Mouse (Mus musculus): ENCODE data around the gene 4930467E23Rik. TPM values are rescaled to one million over a fixed set of nuclear protein-coding genes. Genes with fewer than 3 reads are reported as not detected.
A peak's percentile ranks its signal among the peaks of the same experiment; 100 is the strongest.
"Not testable (repeated sequence)": the region's sequence is repeated elsewhere in the genome, so short reads cannot be mapped to it uniquely, and the experiment has no call there.

The 4930467E23Rik gene
- polyA plus RNA-seq (2012; rRNA removed) = 0.06 TPM in 1 of 2 replicates, not detected in the other

DNA sequence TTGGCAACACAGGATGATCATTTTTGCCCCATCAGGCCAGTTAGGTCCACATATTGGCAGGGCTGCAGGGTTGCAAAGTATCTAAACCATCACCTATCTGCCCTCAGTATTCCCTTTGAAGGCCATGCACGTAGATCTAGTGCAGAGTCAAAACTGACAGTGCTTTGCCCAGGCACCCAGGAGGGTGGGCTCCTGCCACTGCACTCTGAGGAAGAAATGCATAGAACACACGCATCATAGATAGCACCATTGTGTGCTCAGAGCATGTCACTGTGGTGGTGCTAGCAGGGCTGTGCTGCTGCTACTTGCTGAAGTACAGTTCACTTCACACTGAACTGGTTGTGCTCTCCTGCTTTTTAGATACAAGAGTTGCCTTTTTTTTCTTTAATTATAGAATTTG lies at the start of gene 4930467E23Rik:
TSS of gene 4930467E23Rik (plus strand) at position 301 of the 400 bp plus-strand sequence.
- DNase-seq (ENCODE audit: extremely low spot score in 1 of 2, low spot score in 1 of 2) = not testable (repeated sequence)

DNA sequence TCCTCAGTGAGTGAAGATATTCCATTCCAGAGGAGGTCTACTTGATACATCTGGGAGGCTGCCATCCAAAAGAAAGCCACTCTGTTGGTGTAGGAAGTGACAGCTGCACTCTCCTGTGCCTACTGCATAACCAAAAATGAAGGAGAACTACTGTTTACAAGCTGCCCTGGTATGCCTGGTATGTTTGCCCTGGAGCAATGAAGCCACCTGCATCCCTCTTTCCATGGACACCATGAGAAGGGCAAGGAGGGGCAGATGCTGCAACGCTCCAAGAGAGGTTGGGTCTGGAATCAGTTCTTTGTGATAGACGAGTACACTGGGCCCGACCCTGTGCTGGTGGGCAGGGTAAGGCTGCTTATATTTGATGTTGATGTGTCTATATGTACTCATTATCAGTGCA lies 47.1 kb upstream of the 4930467E23Rik start:
- not testable (repeated sequence) for DNase-seq (ENCODE audit: extremely low spot score in 1 of 2, low spot score in 1 of 2)

DNA sequence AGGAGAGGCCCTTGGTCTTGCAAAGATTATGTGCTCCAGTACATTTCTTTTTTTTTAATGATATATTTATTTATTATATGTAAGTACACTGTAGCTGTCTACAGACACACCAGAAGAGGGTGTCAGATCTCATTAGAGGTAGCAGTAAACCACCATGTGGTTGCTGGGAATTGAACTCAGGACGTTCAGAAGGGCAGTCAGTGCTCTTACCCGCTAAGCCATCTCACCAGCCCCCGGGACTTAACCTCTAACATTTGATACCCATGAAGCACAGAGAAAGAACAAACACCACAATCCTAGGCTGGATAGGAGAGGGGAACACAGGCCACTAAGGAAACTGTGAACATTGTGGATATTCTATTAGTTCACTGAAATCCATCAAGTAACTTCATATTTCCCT lies 43.9 kb upstream of the 4930467E23Rik start:
- DNase-seq (ENCODE audit: extremely low spot score in 1 of 2, low spot score in 1 of 2) = not testable (repeated sequence)

DNA sequence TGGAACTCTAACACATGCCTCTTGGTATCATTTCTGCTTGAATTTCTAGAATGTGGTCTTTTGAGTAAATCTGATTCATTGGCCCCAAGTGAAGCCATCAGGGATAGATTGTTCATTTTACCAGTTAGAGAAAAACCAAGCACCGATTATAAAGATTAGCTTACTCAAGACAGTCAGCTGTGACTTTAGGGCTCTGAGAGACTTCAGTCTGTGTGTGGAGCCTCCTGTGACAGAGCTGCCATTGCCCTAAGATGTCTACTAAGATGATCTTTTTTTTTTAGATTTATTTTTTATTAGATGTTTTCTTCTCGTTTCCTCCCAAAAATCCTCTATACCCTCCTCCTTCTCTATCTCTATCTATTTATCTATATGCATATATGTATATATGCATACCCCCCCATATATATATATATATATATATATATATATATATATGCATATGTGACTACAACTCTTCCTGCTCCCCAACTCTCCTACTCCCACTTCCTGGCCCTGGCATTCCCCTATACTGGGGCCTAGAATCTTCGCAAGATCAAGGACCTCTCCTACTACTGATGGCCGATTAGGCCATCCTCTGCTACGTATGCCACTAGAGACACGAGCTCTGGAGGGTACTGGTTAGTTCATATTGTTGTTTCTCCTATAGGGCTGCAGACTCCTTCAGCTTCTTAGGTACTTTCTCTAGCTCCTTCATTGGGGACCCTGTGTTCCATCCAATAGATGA lies 40.4 kb upstream of the 4930467E23Rik start:
- not testable (repeated sequence) for DNase-seq (ENCODE audit: extremely low spot score in 1 of 2, low spot score in 1 of 2)

DNA sequence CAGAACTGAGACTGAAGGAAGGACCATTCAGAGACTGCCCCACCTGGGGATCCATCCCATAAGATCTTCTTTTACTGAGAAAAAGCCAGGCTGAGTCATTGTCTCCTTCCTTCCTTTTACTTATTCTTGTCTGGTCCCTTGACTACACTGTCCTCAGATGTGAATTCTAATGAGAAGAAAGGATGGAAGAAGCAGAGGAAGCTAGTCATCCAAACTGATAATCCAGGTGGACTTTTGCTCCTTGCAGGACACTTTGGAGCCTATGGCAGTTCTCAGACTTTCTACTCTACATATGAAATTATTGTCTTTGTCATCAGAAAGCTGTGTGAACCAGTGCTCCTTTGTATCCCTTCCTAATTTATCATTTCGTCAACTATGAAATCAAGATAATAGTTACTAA lies 39.6 kb upstream of the 4930467E23Rik start:
- DNase-seq (ENCODE audit: extremely low spot score in 1 of 2, low spot score in 1 of 2) = not testable (repeated sequence)

DNA sequence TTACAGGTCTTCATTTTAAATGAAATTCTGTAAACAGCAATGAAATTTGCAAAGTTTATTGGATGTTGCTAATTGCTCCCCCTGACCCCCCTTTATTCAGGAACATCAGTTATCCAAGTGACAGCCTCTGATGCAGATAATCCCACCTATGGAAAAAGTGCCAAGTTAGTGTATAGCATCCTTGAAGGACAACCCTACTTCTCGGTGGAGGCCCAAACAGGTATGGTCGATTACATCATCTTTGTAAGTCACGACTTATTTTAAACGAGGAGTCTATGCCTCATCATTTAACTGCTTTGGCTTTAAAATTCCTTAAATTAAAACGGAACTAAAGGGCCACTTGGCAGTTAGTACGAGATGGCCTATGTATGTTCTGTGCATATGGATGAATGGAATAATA lies 38.0 kb upstream of the 4930467E23Rik start:
- not testable (repeated sequence) for DNase-seq (ENCODE audit: extremely low spot score in 1 of 2, low spot score in 1 of 2)

DNA sequence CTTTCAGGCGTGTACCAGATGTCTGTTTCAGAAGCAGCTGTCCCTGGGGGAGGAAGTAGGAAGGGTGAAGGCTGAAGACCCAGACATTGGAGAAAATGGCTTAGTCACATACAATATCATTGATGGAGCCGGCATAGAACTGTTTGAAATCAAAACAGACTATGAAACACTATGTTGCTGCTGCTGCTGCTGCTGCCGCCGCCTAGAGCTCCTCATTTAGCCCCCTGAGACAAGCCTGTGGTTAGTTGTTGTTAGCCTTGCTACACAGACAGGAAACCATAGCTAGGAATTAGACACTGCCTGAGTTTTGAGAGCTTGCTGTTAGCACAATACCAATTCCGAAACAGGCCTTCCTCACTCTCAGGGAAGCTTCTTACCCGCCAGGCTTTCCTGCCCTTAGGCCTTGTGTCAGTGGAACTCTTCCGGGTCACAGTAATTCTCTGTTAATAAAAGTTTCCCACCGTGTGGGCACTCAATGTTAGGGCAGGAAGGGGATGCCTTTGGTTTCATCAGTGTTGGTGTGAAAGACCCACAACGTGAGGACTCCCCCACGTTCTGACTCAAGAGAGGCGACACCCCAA lies 31.8 kb upstream of the 4930467E23Rik start:
- not testable (repeated sequence) for DNase-seq (ENCODE audit: extremely low spot score in 1 of 2, low spot score in 1 of 2)

DNA sequence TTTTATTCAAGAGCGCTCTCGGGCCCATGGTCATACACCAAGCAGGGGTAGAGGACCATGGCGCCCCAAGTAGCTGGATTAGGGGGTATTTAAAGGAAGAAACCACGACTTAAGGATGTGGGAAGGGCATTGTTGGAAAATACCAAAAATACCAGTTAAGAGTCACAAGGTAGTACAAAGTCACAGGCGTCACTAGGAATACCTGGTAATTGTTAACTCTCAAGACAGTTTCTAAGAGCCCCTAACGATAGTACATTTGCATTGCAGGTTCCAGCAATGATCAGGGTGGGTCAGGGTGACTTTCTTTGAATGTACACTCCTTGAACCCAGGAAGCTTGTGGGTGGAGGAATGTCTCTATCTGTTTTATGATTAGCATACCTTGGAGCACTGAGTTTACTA lies 31.3 kb upstream of the 4930467E23Rik start:
- DNase-seq (ENCODE audit: extremely low spot score in 1 of 2, low spot score in 1 of 2) = not testable (repeated sequence)

DNA sequence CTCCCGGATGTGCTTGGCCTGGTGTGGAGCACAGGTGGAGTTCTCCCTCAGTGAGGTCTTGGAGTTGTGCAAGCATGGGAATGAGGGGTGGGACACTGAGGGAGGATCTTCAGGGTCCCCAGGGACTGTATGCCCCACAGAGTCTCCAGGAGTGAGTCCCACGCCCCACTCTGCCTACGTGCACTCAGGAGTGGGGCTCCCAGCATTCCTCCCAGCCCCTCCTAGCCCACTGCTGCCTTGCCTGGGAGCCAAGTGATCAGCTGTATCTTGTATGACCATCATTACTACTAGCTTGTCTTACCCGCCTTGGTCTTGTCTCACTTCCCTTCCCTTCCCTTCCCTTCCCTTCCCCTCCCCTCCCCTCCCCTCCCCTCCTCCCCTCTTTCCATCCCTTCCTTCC lies 30.7 kb upstream of the 4930467E23Rik start:
- DNase-seq (ENCODE audit: extremely low spot score in 1 of 2, low spot score in 1 of 2) = peak in 1 of 2 experiments; percentile 71

DNA sequence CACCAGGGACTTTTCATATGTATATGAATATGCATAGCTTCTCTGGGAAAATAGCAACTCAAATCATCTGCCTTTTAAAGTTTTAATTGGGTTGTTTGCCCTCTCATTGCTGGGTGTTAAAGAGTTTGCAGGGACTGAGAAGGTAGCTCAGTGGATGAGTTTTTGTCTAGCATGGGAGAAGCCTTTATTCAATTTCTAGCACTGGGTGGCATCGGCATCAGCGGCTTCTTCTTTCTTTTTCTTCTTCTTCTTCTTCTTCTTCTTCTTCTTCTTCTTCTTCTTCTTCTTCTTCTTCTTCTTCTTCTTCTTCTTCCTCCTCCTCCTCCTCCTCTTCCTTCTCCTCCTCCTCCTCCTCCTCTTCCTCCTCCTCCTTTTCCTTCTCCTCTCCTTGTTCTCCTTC lies 28.1 kb upstream of the 4930467E23Rik start:
- DNase-seq (ENCODE audit: extremely low spot score in 1 of 2, low spot score in 1 of 2) = not testable (repeated sequence)

DNA sequence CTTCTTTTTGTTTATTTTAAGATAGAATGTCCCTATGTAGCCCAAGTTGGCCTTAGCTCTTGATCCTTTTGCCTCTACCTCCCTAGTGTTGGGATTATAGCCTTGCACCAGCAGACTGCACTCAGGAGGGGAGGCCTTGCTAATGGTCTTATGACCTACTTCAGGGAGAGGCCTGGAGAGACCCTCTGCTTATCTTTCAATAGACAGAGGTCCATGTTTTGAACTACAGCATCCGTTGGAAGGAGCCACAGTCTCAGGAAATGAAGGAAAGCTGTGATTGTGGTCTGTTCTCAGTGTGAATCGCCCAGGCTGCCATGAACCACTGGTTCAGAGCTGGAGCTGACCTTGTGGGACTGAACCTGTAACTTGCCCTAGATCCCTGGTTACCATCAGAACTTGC lies 27.1 kb upstream of the 4930467E23Rik start:
- not testable (repeated sequence) for DNase-seq (ENCODE audit: extremely low spot score in 1 of 2, low spot score in 1 of 2)

DNA sequence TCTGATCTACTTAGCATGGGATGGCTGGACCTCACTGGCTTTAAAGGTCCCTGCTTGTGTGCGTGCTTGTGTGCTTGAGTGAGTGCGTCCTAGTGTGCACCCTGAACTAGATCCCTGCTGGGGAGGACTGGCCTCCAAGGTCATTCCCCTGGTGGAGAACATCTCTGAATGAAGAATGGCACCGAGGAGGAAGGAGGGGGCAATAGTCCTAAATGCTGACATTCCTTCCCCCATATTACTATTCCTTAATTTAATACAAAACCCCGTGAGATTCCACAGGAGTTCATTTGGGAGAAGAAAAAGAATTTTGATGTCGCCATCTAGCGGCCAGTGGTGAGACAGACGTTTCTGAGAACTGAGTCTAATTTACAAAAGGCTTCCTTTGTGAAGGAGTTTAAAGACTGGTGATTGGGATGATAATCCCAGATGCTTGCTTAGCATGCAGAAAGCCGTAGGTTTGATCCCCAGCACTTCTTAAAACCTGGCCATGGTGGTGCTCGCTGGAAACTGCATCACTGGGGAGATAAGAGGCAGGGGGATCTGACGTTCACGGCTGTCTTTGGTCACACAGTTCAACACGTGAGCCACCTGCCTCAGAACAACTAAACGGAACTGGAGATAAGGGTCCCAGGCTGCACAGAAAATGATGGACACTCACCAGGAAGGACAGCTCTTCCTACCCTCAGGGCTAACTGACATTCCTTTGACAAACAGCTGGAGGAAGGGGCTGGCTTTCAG lies 26.2 kb upstream of the 4930467E23Rik start:
- peak; percentile 81 to 100 for DNase-seq (ENCODE audit: extremely low spot score in 1 of 2, low spot score in 1 of 2)

DNA sequence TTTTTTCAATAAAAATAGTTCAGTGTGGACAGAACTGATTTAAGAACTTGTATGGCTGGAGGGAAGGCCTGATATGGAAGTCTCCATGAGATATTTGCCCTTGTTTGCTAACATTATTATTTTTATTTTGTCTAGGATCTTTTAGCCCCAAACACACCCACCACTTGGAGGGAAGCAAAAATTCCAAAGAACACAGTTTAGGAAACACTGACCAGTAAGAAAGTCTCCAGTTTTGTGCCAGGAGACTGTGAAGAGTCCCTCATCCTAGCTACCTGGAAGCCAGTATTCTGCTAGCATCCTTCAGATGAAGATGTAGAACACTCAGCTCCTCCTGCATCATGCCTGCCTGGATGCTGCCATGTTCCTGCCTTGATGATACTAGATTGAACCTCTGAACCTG lies 25.5 kb upstream of the 4930467E23Rik start:
- not testable (repeated sequence) for DNase-seq (ENCODE audit: extremely low spot score in 1 of 2, low spot score in 1 of 2)

DNA sequence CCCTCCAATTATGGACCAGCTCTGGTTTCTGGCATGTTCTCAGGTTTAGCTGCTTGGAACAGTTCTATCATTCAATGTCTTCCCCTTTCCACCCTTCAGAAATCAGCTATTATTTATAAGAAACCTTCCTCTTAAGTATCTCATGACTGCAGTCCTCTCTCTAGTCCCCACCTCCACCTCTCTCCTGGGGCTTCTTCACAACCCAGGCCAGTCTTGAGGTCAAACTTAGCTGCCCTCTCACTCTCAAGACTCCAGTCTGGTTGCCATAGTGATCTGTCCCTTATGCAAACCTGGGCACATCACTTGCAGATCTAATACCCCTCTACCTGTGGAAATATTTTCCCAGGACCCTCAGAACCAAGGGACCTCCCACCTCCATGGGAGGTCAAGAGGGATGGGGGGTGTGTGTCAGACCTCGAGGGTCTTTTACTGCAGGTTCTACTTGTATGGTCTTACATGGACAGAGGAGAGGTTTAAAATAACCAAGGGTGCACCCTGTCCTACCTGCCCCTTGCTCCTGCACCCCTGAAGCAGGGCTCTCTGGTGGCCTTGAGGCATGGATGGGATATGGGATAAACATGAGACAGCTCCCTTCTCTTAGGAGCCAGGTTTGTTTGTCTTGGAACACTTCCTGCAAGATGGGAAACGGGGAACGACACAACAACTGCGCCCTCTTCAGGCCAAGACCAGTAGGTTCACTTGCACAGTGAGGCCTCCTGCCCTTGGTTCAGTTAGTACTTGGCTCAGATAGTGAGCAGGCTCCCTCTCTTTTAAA lies 24.7 kb upstream of the 4930467E23Rik start:
- DNase-seq (ENCODE audit: extremely low spot score in 1 of 2, low spot score in 1 of 2) = not testable (repeated sequence)

DNA sequence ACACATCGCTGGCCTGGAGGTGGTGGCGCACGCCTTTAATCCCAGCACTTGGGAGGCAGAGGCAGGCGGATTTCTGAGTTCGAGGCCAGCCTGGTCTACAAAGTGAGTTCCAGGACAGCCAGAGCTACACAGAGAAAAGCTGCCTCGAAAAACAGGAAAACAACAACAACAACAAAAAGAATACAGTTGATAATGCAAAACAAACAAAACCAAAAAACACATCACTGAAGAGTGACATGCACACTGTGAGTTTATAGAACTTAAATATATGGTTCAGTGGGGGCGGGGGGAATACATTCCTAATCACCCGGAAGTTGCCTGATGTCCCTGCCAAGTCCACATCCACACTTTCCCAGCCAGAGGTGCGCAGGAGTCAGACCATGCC lies 24.2 kb upstream of the 4930467E23Rik start:
- DNase-seq (ENCODE audit: extremely low spot score in 1 of 2, low spot score in 1 of 2) = not testable (repeated sequence)

DNA sequence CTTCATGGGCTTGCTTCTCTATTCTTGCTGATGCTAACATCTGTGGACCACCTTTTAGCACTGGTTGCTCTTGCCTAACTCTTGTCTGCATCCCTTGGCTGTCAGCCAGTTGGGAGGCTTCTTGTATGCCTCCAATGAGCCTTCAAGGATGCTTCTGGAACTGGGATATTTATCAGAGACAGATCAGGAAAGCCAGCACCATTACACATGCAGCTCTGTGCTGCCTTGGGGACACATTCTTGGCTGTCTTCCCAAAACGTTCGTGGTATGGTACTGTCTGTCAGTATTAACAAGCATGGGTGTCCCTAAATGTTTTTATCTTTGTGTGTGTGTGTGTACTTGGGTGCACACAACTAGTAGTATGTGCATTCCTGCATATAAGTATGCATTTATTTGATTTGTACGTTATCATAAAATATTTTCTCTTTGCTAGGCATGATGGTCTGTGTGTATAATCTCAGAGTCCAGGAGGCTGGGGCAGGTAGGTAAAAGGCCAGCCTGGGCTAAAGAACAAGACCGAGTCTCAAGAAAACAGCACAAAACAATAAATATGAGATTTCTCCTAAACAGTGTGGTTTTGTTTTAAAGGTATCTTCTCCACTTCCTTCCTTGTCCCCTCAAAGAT lies 23.2 kb upstream of the 4930467E23Rik start:
- DNase-seq (ENCODE audit: extremely low spot score in 1 of 2, low spot score in 1 of 2) = not testable (repeated sequence)

DNA sequence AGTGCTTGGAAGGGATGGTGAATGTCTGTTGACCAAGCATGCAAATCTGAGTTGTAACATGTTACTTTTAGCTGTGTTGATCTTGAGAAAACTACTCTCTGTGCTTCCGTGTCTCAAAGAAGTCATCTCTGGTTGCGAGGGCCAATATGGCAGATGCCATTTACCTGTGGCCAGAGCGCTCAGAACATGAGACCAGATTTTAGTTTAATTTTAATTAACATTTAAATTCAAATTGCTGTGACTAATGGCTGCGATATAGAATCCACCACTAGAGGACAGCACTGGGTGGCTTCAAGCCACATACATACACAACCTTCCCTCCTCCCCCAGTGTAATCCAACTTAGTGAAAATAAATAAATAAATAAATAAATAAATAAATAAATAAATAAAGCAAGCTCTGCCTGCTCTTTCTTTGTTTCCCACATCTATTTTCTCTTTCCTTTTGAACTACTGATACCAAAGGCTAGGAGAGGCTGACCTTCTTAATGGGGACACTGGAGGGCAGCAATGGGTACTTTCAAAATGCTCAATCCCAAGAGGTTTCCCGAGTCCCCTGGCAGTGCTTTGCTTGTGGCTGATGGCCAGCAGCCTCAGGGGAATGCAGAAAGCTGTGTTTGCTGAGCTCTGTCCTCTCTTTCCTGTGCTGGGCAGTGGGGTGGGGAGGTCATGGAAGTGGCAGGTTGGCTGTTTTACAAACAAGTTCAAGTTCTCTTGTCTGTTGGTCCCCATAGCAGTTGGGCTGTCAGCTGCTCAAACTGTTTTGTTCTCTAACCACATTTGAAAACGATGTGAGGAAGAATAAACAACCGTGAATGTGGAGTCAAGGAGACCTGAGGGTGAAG lies 22.2 kb upstream of the 4930467E23Rik start:
- DNase-seq (ENCODE audit: extremely low spot score in 1 of 2, low spot score in 1 of 2) = peak; percentile 85 to 96

DNA sequence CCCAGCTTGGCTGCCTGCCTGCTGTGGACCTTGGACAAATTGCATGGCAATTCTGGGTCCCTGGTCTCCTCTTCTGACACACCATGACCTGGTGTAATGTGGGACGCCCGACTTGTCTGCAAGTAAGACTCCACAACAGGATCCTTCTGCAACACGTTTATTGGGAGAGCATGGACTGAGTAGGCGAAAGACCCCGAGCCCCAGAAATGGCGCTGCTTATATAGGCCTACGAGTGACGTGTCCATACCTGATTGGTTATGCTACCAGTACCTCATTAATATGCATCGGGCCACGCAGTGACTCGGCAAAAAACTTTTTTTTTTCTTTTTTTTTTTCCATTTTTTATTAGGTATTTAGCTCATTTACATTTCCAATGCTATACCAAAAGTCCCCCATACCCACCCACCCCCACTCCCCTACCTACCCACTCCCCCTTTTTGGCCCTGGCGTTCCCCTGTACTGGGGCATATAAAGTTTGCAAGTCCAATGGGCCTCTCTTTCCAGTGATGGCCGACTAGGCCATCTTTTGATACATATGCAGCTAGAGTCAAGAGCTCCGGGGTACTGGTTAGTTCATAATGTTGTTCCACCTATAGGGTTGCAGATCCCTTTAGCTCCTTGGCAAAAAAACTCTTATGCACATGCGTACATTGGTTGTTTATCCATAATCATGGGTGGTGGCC lies 21.5 kb upstream of the 4930467E23Rik start:
- not testable (repeated sequence) for DNase-seq (ENCODE audit: extremely low spot score in 1 of 2, low spot score in 1 of 2)

DNA sequence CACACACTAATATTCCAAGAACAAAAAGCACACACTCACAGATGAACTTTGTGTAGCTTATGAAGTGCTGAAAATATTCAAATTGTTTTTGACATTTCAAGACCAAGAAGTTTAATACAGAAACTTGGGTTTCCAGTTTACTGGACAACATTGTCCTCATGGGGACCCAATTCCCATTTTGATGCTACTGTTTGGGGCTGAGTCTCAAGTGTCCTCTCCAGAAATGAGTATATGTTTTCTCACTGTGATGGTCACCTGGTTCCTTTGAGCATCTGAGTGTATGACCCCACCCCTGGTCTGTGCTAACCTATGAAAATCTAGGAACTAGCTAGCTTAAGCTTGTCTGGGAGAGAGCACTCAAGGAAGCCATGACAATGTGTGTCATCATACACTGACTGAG lies 20.4 kb upstream of the 4930467E23Rik start:
- not testable (repeated sequence) for DNase-seq (ENCODE audit: extremely low spot score in 1 of 2, low spot score in 1 of 2)

Data from frontal cortex, adult 2 months (tissue).